Mouse (Mus musculus) R1 (cell line): ENCODE results near the gene Zmynd12.

Experiments
- DNase-seq: peaks from one replicate; pipeline ENCODE4 v3.0.0-alpha.2; 2018; ENCODE audit warnings: low read depth, low spot score

The Zmynd12 gene

GRCm38 (mm10) chr4:119447786-119448185, 25.2 kb downstream of the Zmynd12 start:
- no peak for DNase-seq

GRCm38 (mm10) chr4:119450436-119450835, 27.8 kb downstream of the Zmynd12 start:
- DNase-seq, result no peak

- no peak for DNase-seq
These were observed 30.5 kb downstream of the Zmynd12 start for GRCm38 (mm10) chr4:119453128-119453527.

GRCm38 (mm10) chr4:119453533-119453932, 30.9 kb downstream of the Zmynd12 start:
- DNase-seq, result no peak

- peak; percentile 55 for DNase-seq
These were observed 37.7 kb downstream of the Zmynd12 start for GRCm38 (mm10) chr4:119460296-119460695.

- no peak for DNase-seq
These were observed 38.1 kb downstream of the Zmynd12 start for GRCm38 (mm10) chr4:119460728-119461141.

GRCm38 (mm10) chr4:119462457-119462856, 39.8 kb downstream of the Zmynd12 start:
- no peak for DNase-seq

GRCm38 (mm10) chr4:119462858-119463755, 40.5 kb downstream of the Zmynd12 start:
- DNase-seq, result peak; percentile 33

GRCm38 (mm10) chr4:119463756-119464419, 41.3 kb downstream of the Zmynd12 start:
- no peak for DNase-seq

- no peak for DNase-seq
These were observed 43.2 kb downstream of the Zmynd12 start for GRCm38 (mm10) chr4:119465841-119466240.

- no peak for DNase-seq
These were observed 45.2 kb downstream of the Zmynd12 start for GRCm38 (mm10) chr4:119467720-119468380.

- DNase-seq, result no peak
These were observed 49.9 kb downstream of the Zmynd12 start for GRCm38 (mm10) chr4:119472545-119472944.

- no peak for DNase-seq
These were observed 50.5 kb downstream of the Zmynd12 start for GRCm38 (mm10) chr4:119473150-119473549.

- DNase-seq, result peak; percentile 47
These were observed 60.4 kb downstream of the Zmynd12 start for GRCm38 (mm10) chr4:119483051-119483450.

GRCm38 (mm10) chr4:119484882-119485281, 62.3 kb downstream of the Zmynd12 start:
- peak; percentile 63 for DNase-seq

GRCm38 (mm10) chr4:119489666-119490065, 67.1 kb downstream of the Zmynd12 start:
- DNase-seq, result no peak

- peak; percentile 84 for DNase-seq
These were observed 68.2 kb downstream of the Zmynd12 start for GRCm38 (mm10) chr4:119490806-119491205.

GRCm38 (mm10) chr4:119492291-119492932, 69.8 kb downstream of the Zmynd12 start, which contains the start of gene Rimkla:
TSS of gene Rimkla (minus strand) at chr4:119492628.
- DNase-seq, result peak; percentile 57

- no peak for DNase-seq
These were observed 70.3 kb downstream of the Zmynd12 start for GRCm38 (mm10) chr4:119492933-119493327.

GRCm38 (mm10) chr4:119498319-119498848, 75.8 kb downstream of the Zmynd12 start:
- DNase-seq, result peak; percentile 88

- peak; percentile 60 for DNase-seq
These were observed 89.0 kb downstream of the Zmynd12 start for GRCm38 (mm10) chr4:119511591-119511990.
